30 mouse cellular contexts compared by ENCODE assay signal in the genomic region with DNA sequence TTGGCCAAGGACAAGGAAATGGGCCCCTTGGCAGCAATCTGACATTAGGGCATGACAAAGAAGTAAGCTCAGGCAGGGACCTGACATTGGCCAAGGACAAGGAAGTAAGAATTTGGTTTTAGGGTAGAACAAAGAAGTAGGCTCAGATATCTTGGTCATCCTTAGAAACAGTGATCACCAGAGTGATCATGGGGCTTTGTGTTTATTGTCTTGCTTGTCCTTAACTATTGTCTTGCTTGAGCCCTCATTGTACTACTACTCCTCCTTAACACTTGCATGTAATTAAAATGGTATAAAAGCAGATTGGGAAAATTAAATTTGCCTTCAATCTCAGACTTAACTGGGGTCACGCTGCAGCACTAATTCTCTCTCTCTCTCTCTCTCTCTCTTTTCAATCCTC. TPM values are rescaled to one million over a fixed set of nuclear protein-coding genes. Genes with fewer than 3 reads are reported as not detected.
"Had no signal": no experiment of that assay in that cellular context is flagged by ENCODE, and none has a peak within 500 bp of the region (broad histone marks: within the 10 kb centered on the region; RNA-seq: fewer than 3 reads in every experiment).

No protein-coding gene starts in this region.

RNA-seq across cellular contexts. Expression of gene Lrit3, which starts 46.2 kb away (rescaled TPM):
- polyA plus RNA-seq: limb, embryonic 10.5 days; limb, embryonic 11.5 days; limb, embryonic 12.5 days; limb, embryonic 13.5 days; limb, embryonic 15.5 days; liver, adult 2 months; liver, embryonic 11.5 days; liver, embryonic 12.5 days; liver, embryonic 13.5 days; liver, embryonic 14.5 days; liver, embryonic 15.5 days; liver, embryonic 16.5 days; liver, postnatal 0 days; lung, adult 2 months; lung, embryonic 14.5 days; lung, embryonic 15.5 days; lung, embryonic 16.5 days; lung, postnatal 0 days; macrophage; midbrain, embryonic 10.5 days; midbrain, embryonic 11.5 days; midbrain, embryonic 12.5 days; midbrain, embryonic 13.5 days; midbrain, embryonic 14.5 days; midbrain, embryonic 15.5 days; midbrain, embryonic 16.5 days; midbrain, postnatal 0 days; myocyte; neural tube, embryonic 11.5 days; neural tube, embryonic 12.5 days had no signal
